Mouse (Mus musculus): ENCODE data around the gene Dap3. TPM values are rescaled to one million over a fixed set of nuclear protein-coding genes. Genes with fewer than 3 reads are reported as not detected.
"Not testable (repeated sequence)": the region's sequence is repeated elsewhere in the genome, so short reads cannot be mapped to it uniquely, and the experiment has no call there.

Gene Dap3
- total and polyA plus RNA-seq, 2 experiments from 2014 or later, result 53.5 to 111 TPM

DNA sequence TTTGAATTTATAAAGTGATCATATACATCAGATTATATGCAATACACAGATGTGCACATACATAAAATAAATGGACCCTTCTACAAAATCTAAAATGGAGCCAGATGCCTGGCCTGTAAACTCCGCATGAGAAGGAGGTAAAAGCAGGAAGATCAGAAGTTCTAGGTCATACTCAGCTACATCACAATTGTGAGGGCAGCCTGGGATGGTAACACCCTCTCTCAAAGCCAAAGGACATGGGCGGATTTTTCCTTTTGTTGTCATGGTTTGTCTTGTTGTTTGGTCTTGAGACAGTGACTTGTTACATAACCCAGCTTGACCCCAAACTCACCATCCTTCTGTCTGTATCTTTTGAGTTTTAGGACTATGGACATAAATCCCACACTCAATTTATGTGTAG, 45.2 kb downstream of the Dap3 start:
- Histone ChIP-seq H3K4me2 (ENCODE audit: low read depth, low read length, poor library complexity, severe bottlenecking) (no peak overlapping the region), H3K36me3 (ENCODE audit: insufficient read depth, low read length) (peaks cover 71% of the 10 kb centered on the region), H3K4me3 (ENCODE audit: low read depth, low read length) (no peak overlapping the region), H3K27ac (ENCODE audit: low read depth, low read length) (no peak overlapping the region), H3K27me3 (ENCODE audit: insufficient read depth, low read length) (no peaks in the 10 kb centered on the region), H3K4me1 (ENCODE audit: insufficient read depth, low read length) (no peaks in the 10 kb centered on the region), H3K9ac (replicated peaks; ENCODE audit: low read length, poor library complexity, severe bottlenecking) (no peak overlapping the region), H3K9me3 (ENCODE audit: low read length) (no peaks in the 10 kb centered on the region)
- WGBS, result 98% methylated on average over 2 of the region's 2 CpGs
- DNase-seq (ENCODE audit: low spot score) (no peak), ATAC-seq (ENCODE audit: low FRiP score) (no peak)
- no peak for TF ChIP-seq CTCF (IDR thresholded peaks at IDR 0.05)

GRCm38 (mm10) chr3:88905209-88905608, 45.8 kb downstream of the Dap3 start:
- H3K36me3 ChIP-seq (ENCODE audit: insufficient read depth, low read length), result peaks cover 66% of the 10 kb centered on the region

DNA sequence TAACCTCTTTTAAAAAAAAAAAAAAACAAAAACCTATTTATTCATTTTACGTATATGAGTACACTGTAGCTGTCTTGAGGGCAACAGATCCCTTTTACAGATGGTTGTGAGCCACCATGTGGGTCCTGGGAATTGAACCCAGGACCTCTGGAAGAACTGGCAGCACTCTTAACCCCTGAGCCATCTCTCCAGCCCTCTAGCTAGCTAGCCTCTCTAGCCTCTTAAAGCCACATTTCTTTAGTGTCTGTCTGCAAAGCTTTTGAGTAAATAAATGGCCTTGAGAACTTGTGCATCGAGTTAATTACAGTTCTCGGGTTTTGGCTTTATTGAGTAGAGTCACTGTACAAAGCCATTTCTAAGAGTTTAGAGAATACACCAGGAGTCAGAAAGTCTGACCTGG, 46.2 kb downstream of the Dap3 start:
- 85% methylated on average over 3 of the region's 3 CpGs for WGBS
- ATAC-seq (ENCODE audit: low FRiP score) (no peak), DNase-seq (ENCODE audit: low spot score) (no peak)
- peaks cover 62% of the 10 kb centered on the region for H3K36me3 ChIP-seq (ENCODE audit: insufficient read depth, low read length)
- H3K27ac ChIP-seq (ENCODE audit: low read depth, low read length), result no peak overlapping the region
- no peak for TF ChIP-seq CTCF (IDR thresholded peaks at IDR 0.05)
- H3K9ac ChIP-seq (replicated peaks; ENCODE audit: low read length, poor library complexity, severe bottlenecking), result no peak overlapping the region
- no peaks in the 10 kb centered on the region for H3K4me1 ChIP-seq (ENCODE audit: insufficient read depth, low read length)
- no peak overlapping the region for H3K4me3 ChIP-seq (ENCODE audit: low read depth, low read length)
- no peaks in the 10 kb centered on the region for H3K9me3 ChIP-seq (ENCODE audit: low read length)
- no peak overlapping the region for H3K4me2 ChIP-seq (ENCODE audit: low read depth, low read length, poor library complexity, severe bottlenecking)
- no peaks in the 10 kb centered on the region for H3K27me3 ChIP-seq (ENCODE audit: insufficient read depth, low read length)

More at GRCm38 (mm10) chr3:88905209-88905608, 45.8 kb downstream of the Dap3 start:
- TF ChIP-seq CTCF (IDR thresholded peaks at IDR 0.05), result no peak
- Histone ChIP-seq H3K9me3 (ENCODE audit: low read length) (no peaks in the 10 kb centered on the region), H3K4me3 (ENCODE audit: low read depth, low read length) (no peak overlapping the region), H3K4me1 (ENCODE audit: insufficient read depth, low read length) (no peaks in the 10 kb centered on the region), H3K27ac (ENCODE audit: low read depth, low read length) (no peak overlapping the region), H3K9ac (replicated peaks; ENCODE audit: low read length, poor library complexity, severe bottlenecking) (no peak overlapping the region), H3K27me3 (ENCODE audit: insufficient read depth, low read length) (no peaks in the 10 kb centered on the region), H3K4me2 (ENCODE audit: low read depth, low read length, poor library complexity, severe bottlenecking) (no peak overlapping the region)
- DNase-seq (ENCODE audit: low spot score) (no peak), ATAC-seq (ENCODE audit: low FRiP score) (no peak)
- 92% methylated on average over 6 of the region's 6 CpGs for WGBS

GRCm38 (mm10) chr3:88893011-88893410, 58.0 kb downstream of the Dap3 start:
- not testable (repeated sequence) for ATAC-seq (ENCODE audit: low FRiP score); H3K4me3 ChIP-seq (ENCODE audit: low read depth, low read length); DNase-seq (ENCODE audit: low spot score); H3K4me1 ChIP-seq (ENCODE audit: insufficient read depth, low read length); H3K9me3 ChIP-seq (ENCODE audit: low read length); H3K36me3 ChIP-seq (ENCODE audit: insufficient read depth, low read length); H3K27ac ChIP-seq (ENCODE audit: low read depth, low read length); H3K9ac ChIP-seq (replicated peaks; ENCODE audit: low read length, poor library complexity, severe bottlenecking); H3K4me2 ChIP-seq (ENCODE audit: low read depth, low read length, poor library complexity, severe bottlenecking); H3K27me3 ChIP-seq (ENCODE audit: insufficient read depth, low read length)
- WGBS, result 93% methylated on average over 7 of the region's 7 CpGs

DNA sequence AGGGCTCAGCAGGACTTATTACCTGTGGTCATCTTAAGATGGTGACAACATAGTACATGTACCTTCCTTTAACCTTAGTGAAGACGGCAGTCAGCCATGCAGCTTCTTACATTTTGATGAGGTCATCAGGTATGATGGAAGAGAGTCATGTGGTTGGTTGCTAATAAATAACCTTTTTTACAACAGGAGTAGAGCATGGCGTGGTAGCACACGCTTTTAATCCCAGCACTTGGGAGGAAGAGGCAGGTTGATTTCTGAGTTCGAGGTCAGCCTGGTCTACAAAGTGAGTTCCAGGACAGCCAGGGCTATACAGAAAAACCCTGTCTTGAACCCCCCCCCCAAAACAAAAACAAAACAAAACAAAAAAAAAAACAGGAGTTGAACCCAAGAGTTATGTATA, 68.4 kb downstream of the Dap3 start:
- ATAC-seq (ENCODE audit: low FRiP score); H3K36me3 ChIP-seq (ENCODE audit: insufficient read depth, low read length); DNase-seq (ENCODE audit: low spot score); H3K4me2 ChIP-seq (ENCODE audit: low read depth, low read length, poor library complexity, severe bottlenecking); H3K9ac ChIP-seq (replicated peaks; ENCODE audit: low read length, poor library complexity, severe bottlenecking); H3K9me3 ChIP-seq (ENCODE audit: low read length); H3K4me1 ChIP-seq (ENCODE audit: insufficient read depth, low read length); H3K4me3 ChIP-seq (ENCODE audit: low read depth, low read length); H3K27me3 ChIP-seq (ENCODE audit: insufficient read depth, low read length); H3K27ac ChIP-seq (ENCODE audit: low read depth, low read length): not testable (repeated sequence)
- 100% methylated on average over 4 of the region's 4 CpGs for WGBS

Other genes starting within 250 kb of the Dap3 start
- gene Rit1, start 234.3 kb downstream of the Dap3 start, total RNA-seq (2014; rRNA removed), result 78.1 and 88.3 TPM in 2 replicates
- 73.5 and 81.3 TPM in 2 replicates for gene Rit1, start 234.3 kb downstream of the Dap3 start, polyA plus RNA-seq (2015; fragmentation: Nextera tagmentation; extraction: Ambion mirVana)
- 142 and 150 TPM in 2 replicates for gene Syt11, start 176.0 kb downstream of the Dap3 start, total RNA-seq (2014; rRNA removed)
- gene Syt11, start 176.0 kb downstream of the Dap3 start, polyA plus RNA-seq (2015; fragmentation: Nextera tagmentation; extraction: Ambion mirVana), result 243 and 246 TPM in 2 replicates
- gene Gon4l, start 116.0 kb downstream of the Dap3 start, total RNA-seq (2014; rRNA removed), result 41.9 and 44.7 TPM in 2 replicates
- gene Gon4l, start 116.0 kb downstream of the Dap3 start, polyA plus RNA-seq (2015; fragmentation: Nextera tagmentation; extraction: Ambion mirVana), result 8.2 and 9.6 TPM in 2 replicates
- 39.6 and 52.1 TPM in 2 replicates for gene Msto1, start 37.2 kb downstream of the Dap3 start, total RNA-seq (2014; rRNA removed)
- 46.3 and 50.8 TPM in 2 replicates for gene Msto1, start 37.2 kb downstream of the Dap3 start, polyA plus RNA-seq (2015; fragmentation: Nextera tagmentation; extraction: Ambion mirVana)
- gene Ash1l, start 559 bp downstream of the Dap3 start, total RNA-seq (2014; rRNA removed), result 25.0 and 29.7 TPM in 2 replicates
- 12.2 and 15.8 TPM in 2 replicates for gene Ash1l, start 559 bp downstream of the Dap3 start, polyA plus RNA-seq (2015; fragmentation: Nextera tagmentation; extraction: Ambion mirVana)
- gene Rusc1, start 142.1 kb upstream of the Dap3 start, total RNA-seq (2014; rRNA removed), result 177 and 187 TPM in 2 replicates
- gene Rusc1, start 142.1 kb upstream of the Dap3 start, polyA plus RNA-seq (2015; fragmentation: Nextera tagmentation; extraction: Ambion mirVana), result 103 and 107 TPM in 2 replicates
- gene Gm43738, start 149.9 kb upstream of the Dap3 start, total RNA-seq (2014; rRNA removed), result not detected in 2 replicates
- not detected in 2 replicates for gene Gm43738, start 149.9 kb upstream of the Dap3 start, polyA plus RNA-seq (2015; fragmentation: Nextera tagmentation; extraction: Ambion mirVana)
- 382 and 401 TPM in 2 replicates for gene Fdps, start 150.8 kb upstream of the Dap3 start, total RNA-seq (2014; rRNA removed)
- 407 and 423 TPM in 2 replicates for gene Fdps, start 150.8 kb upstream of the Dap3 start, polyA plus RNA-seq (2015; fragmentation: Nextera tagmentation; extraction: Ambion mirVana)
- gene Pklr, start 185.0 kb upstream of the Dap3 start, total RNA-seq (2014; rRNA removed), result 0.47 TPM in 1 of 2 replicates, not detected in the other
- 0.05 and 0.10 TPM in 2 replicates for gene Pklr, start 185.0 kb upstream of the Dap3 start, polyA plus RNA-seq (2015; fragmentation: Nextera tagmentation; extraction: Ambion mirVana)
- 94.8 and 97.8 TPM in 2 replicates for gene Hcn3, start 209.0 kb upstream of the Dap3 start, total RNA-seq (2014; rRNA removed)
- 44.8 and 46.7 TPM in 2 replicates for gene Hcn3, start 209.0 kb upstream of the Dap3 start, polyA plus RNA-seq (2015; fragmentation: Nextera tagmentation; extraction: Ambion mirVana)
- 38.9 and 44.5 TPM in 2 replicates for gene Clk2, start 213.6 kb upstream of the Dap3 start, total RNA-seq (2014; rRNA removed)
- gene Clk2, start 213.6 kb upstream of the Dap3 start, polyA plus RNA-seq (2015; fragmentation: Nextera tagmentation; extraction: Ambion mirVana), result 12.1 and 12.6 TPM in 2 replicates
- gene Scamp3, start 226.3 kb upstream of the Dap3 start, total RNA-seq (2014; rRNA removed), result 71.1 and 84.8 TPM in 2 replicates
- gene Scamp3, start 226.3 kb upstream of the Dap3 start, polyA plus RNA-seq (2015; fragmentation: Nextera tagmentation; extraction: Ambion mirVana), result 151 and 158 TPM in 2 replicates
- 12.7 and 22.2 TPM in 2 replicates for gene Fam189b, start 232.0 kb upstream of the Dap3 start, total RNA-seq (2014; rRNA removed)
- gene Fam189b, start 232.0 kb upstream of the Dap3 start, polyA plus RNA-seq (2015; fragmentation: Nextera tagmentation; extraction: Ambion mirVana), result 32.5 and 37.5 TPM in 2 replicates

Data from midbrain, postnatal 0 days (tissue).